Mouse (Mus musculus) embryonic facial prominence, embryonic 14.5 days (tissue): ENCODE data around the gene Cxcl9. TPM values are rescaled to one million over a fixed set of nuclear protein-coding genes. Genes with fewer than 3 reads are reported as not detected.

Experiments
- ATAC-seq: fragments of 200-750 bp; cut with Nextera tagmentation; 2 replicates; pipeline ENCODE4 v1.8.0; 2017; ENCODE audit warnings: low read depth, moderate number of reproducible peaks, moderate TSS enrichment
- DNase-seq: peaks from one replicate; pipeline ENCODE4 v3.0.0-alpha.2; 2015; ENCODE audit warnings: low spot score
- H3K27ac ChIP-seq: fragments of 300-500 bp; sonication (generic); replicated peaks from 2 replicates; pipeline ENCODE4 v1.5.1; 2014; ENCODE audit warnings: low read depth, mild to moderate bottlenecking, low read length, moderate library complexity
- H3K27me3 ChIP-seq: fragments of 300-500 bp; sonication (generic); replicated peaks from 2 replicates; pipeline ENCODE4 v1.6.1; 2014; ENCODE audit warnings: low read length; ENCODE audit not compliant: control insufficient read depth, insufficient read depth
- H3K36me3 ChIP-seq: fragments of 300-500 bp; sonication (generic); 2 replicates; pipeline ENCODE4 v1.6.1; 2014; ENCODE audit warnings: low read length, mixed read lengths; ENCODE audit not compliant: control insufficient read depth, insufficient read depth
- H3K4me1 ChIP-seq: fragments of 300-500 bp; sonication (generic); 2 replicates; pipeline ENCODE4 v1.6.1; 2014; ENCODE audit warnings: antibody characterized with exemption, low read length; ENCODE audit not compliant: control insufficient read depth, insufficient read depth
- H3K4me2 ChIP-seq: fragments of 300-500 bp; sonication (generic); 2 replicates; pipeline ENCODE4 v1.6.1; 2014; ENCODE audit warnings: low read depth, mild to moderate bottlenecking, low read length, moderate library complexity, mixed read lengths
- H3K4me3 ChIP-seq: fragments of 300-500 bp; sonication (generic); 2 replicates; pipeline ENCODE4 v1.5.1; 2014; ENCODE audit warnings: low read depth, mild to moderate bottlenecking, low read length
- H3K9ac ChIP-seq: fragments of 300-500 bp; sonication (generic); 2 replicates; pipeline ENCODE4 v1.6.1; 2014; ENCODE audit warnings: low read depth, mild to moderate bottlenecking, low read length, moderate library complexity, mixed read lengths
- H3K9me3 ChIP-seq: fragments of 300-500 bp; sonication (generic); 2 replicates; pipeline ENCODE4 v1.6.1; 2016; ENCODE audit warnings: low read length; ENCODE audit not compliant: control insufficient read depth
- WGBS: fragments of 180-500 bp; shearing (Covaris S2); extraction: QIAGEN DNeasy Blood & Tissue Kit; methylation state at CpG from one replicate; pipeline ENCODE4 v1.1.7; 2014; 5-methylcytosine and 5-hydroxymethylcytosine counted together
- polyA plus RNA-seq: library from polyadenylated mRNA; unstranded; fragments of >200 nt; fragmentation: Nextera tagmentation; extraction: Ambion mirVana; gene quantifications from 2 replicates; pipeline ENCODE4 v1.2.1, GENCODE M21; 2014

The Cxcl9 gene
- polyA plus RNA-seq, 1 experiment from 2014 or later, result 0.21 TPM

- ATAC-seq, result no peak
- DNase-seq, result no peak
- 88% methylated on average over 17 of the region's 17 CpGs for WGBS
- Histone ChIP-seq H3K4me2 (peak within 1 kb of the TSS; percentile 10; the same call in 1 of the 2 replicates), H3K9ac (no peak within 1 kb of the TSS), H3K4me1 (no peaks in the 10 kb centered on the region), H3K9me3 (no peaks in the 10 kb centered on the region), H3K4me3 (no peak within 1 kb of the TSS), H3K36me3 (no peaks in the 10 kb centered on the region), H3K27me3 (no peaks in the 10 kb centered on the region), H3K27ac (peak within 1 kb of the TSS; percentile 47)
Measured at GRCm38 (mm10) chr5:92331635-92332338, 3.9 kb upstream of the Cxcl9 start, which contains the start of gene Art3. Gene Art3, plus strand, starts transcription at chr5:92331827.

GRCm38 (mm10) chr5:92331122-92331521 is 3.2 kb upstream of the Cxcl9 start:
- Histone ChIP-seq H3K4me1 (no peaks in the 10 kb centered on the region), H3K4me3 (no peak overlapping the region), H3K9me3 (no peaks in the 10 kb centered on the region), H3K27ac (no peak overlapping the region), H3K36me3 (no peaks in the 10 kb centered on the region), H3K9ac (no peak overlapping the region), H3K27me3 (no peaks in the 10 kb centered on the region), H3K4me2 (no peak overlapping the region)
- no peak for ATAC-seq
- 87% methylated on average over 12 of the region's 12 CpGs for WGBS
- no peak for DNase-seq

GRCm38 (mm10) chr5:92327367-92327766 is 512 bp downstream of the Cxcl9 start:
- ATAC-seq (no peak), DNase-seq (no peak)
- Histone ChIP-seq H3K27ac (no peak overlapping the region), H3K4me1 (no peaks in the 10 kb centered on the region), H3K9ac (no peak overlapping the region), H3K9me3 (no peaks in the 10 kb centered on the region), H3K27me3 (no peaks in the 10 kb centered on the region), H3K36me3 (no peaks in the 10 kb centered on the region), H3K4me3 (no peak overlapping the region), H3K4me2 (no peak overlapping the region)
- WGBS, result 76% methylated on average over 6 of the region's 6 CpGs

GRCm38 (mm10) chr5:92323264-92323663 is 4.6 kb downstream of the Cxcl9 start:
- no peak overlapping the region for H3K27ac ChIP-seq
- no peak overlapping the region for H3K9ac ChIP-seq
- DNase-seq, result peak; percentile 86
- 59% methylated on average over 5 of the region's 5 CpGs for WGBS
- no peak overlapping the region for H3K4me2 ChIP-seq
- peak; percentile 70; the same call in 1 of the 2 replicates for ATAC-seq
- H3K4me3 ChIP-seq, result no peak overlapping the region
- no peaks in the 10 kb centered on the region for H3K9me3 ChIP-seq
- no peaks in the 10 kb centered on the region for H3K36me3 ChIP-seq
- no peaks in the 10 kb centered on the region for H3K27me3 ChIP-seq
- H3K4me1 ChIP-seq, result no peaks in the 10 kb centered on the region

- DNase-seq (no peak), ATAC-seq (no peak)
- no peaks in the 10 kb centered on the region for H3K4me1 ChIP-seq
- H3K27me3 ChIP-seq, result no peaks in the 10 kb centered on the region
- H3K27ac ChIP-seq, result no peak overlapping the region
- H3K9ac ChIP-seq, result no peak overlapping the region
- H3K9me3 ChIP-seq, result no peaks in the 10 kb centered on the region
- H3K4me3 ChIP-seq, result no peak overlapping the region
- H3K4me2 ChIP-seq, result no peak overlapping the region
- no peaks in the 10 kb centered on the region for H3K36me3 ChIP-seq
- 79% methylated on average over 4 of the region's 4 CpGs for WGBS
Measured at GRCm38 (mm10) chr5:92322612-92323011, 5.3 kb downstream of the Cxcl9 start.

- WGBS, result 66% methylated on average over 8 of the region's 8 CpGs
- H3K4me2 ChIP-seq, result no peak overlapping the region
- no peaks in the 10 kb centered on the region for H3K9me3 ChIP-seq
- no peak for DNase-seq
- H3K36me3 ChIP-seq, result no peaks in the 10 kb centered on the region
- H3K9ac ChIP-seq, result no peak overlapping the region
- H3K4me1 ChIP-seq, result no peaks in the 10 kb centered on the region
- ATAC-seq, result no peak
- H3K4me3 ChIP-seq, result no peak overlapping the region
- no peak overlapping the region for H3K27ac ChIP-seq
- no peaks in the 10 kb centered on the region for H3K27me3 ChIP-seq
Measured at GRCm38 (mm10) chr5:92321631-92322400, 6.1 kb downstream of the Cxcl9 start.

- ATAC-seq (no peak), DNase-seq (no peak)
- Histone ChIP-seq H3K27ac (no peak overlapping the region), H3K36me3 (no peaks in the 10 kb centered on the region), H3K27me3 (no peaks in the 10 kb centered on the region), H3K4me2 (no peak overlapping the region), H3K9ac (no peak overlapping the region), H3K9me3 (no peaks in the 10 kb centered on the region), H3K4me1 (no peaks in the 10 kb centered on the region), H3K4me3 (no peak overlapping the region)
- 89% methylated on average over 14 of the region's 14 CpGs for WGBS
Measured at GRCm38 (mm10) chr5:92318596-92318995, 9.3 kb downstream of the Cxcl9 start.

GRCm38 (mm10) chr5:92318119-92318518 is 9.8 kb downstream of the Cxcl9 start:
- no peak overlapping the region for H3K4me3 ChIP-seq
- H3K36me3 ChIP-seq, result no peaks in the 10 kb centered on the region
- 89% methylated on average over 7 of the region's 7 CpGs for WGBS
- no peak overlapping the region for H3K27ac ChIP-seq
- no peak overlapping the region for H3K4me2 ChIP-seq
- H3K4me1 ChIP-seq, result no peaks in the 10 kb centered on the region
- no peaks in the 10 kb centered on the region for H3K9me3 ChIP-seq
- H3K27me3 ChIP-seq, result no peaks in the 10 kb centered on the region
- DNase-seq, result no peak
- no peak for ATAC-seq
- no peak overlapping the region for H3K9ac ChIP-seq
